Mouse (Mus musculus) heart, adult 8-10 months (tissue): ENCODE results near the gene Chrna3. TPM values are rescaled to one million over a fixed set of nuclear protein-coding genes. Genes with fewer than 3 reads are reported as not detected.

Experiments
- DNase-seq: peaks from one replicate; pipeline ENCODE4 v3.0.0; 2022; ENCODE audit warnings: low spot score
- total RNA-seq, 4 experiments: library from RNA; stranded (reverse); gene quantifications; 2 replicates each; pipeline ENCODE4 v1.2.4; 2022

Gene Chrna3
- total RNA-seq, 4 experiments from 2014 or later = not detected

- no peak for DNase-seq
These were observed 30.7 kb downstream of the Chrna3 start for GRCm38 (mm10) chr9:54995645-54996044.

GRCm38 (mm10) chr9:54994381-54994780 is 32.0 kb downstream of the Chrna3 start:
- no peak for DNase-seq

- DNase-seq = no peak
These were observed 36.0 kb downstream of the Chrna3 start for GRCm38 (mm10) chr9:54990362-54990761.

GRCm38 (mm10) chr9:54982401-54982800 is 44.0 kb downstream of the Chrna3 start:
- no peak for DNase-seq

GRCm38 (mm10) chr9:54981291-54982191 is 44.8 kb downstream of the Chrna3 start:
- no peak for DNase-seq

- DNase-seq = no peak
These were observed 45.7 kb downstream of the Chrna3 start, which contains the start of gene Chrna5 for GRCm38 (mm10) chr9:54980674-54981073. Gene Chrna5 (plus strand): TSS chr9:54980880.

- no peak for DNase-seq
These were observed 56.3 kb downstream of the Chrna3 start for GRCm38 (mm10) chr9:54969972-54970637.

GRCm38 (mm10) chr9:54963669-54964068 is 62.7 kb downstream of the Chrna3 start:
- no peak for DNase-seq

GRCm38 (mm10) chr9:54961059-54961458 is 65.3 kb downstream of the Chrna3 start:
- DNase-seq = no peak

Other genes with a start within 250 kb of the Chrna3 start
- 10 to 100 TPM; 21.1 to 24.7 (median 21.8) TPM for gene Ireb2, start 162.8 kb downstream of the Chrna3 start, total RNA-seq
- 1 to 10 TPM in 3 of 4 experiments, under 1 TPM in 1; 0.87 to 1.7 (median 1.3) TPM for gene Hykk, start 109.3 kb downstream of the Chrna3 start, total RNA-seq
- 100 to 1,000 TPM; 112 to 128 (median 120) TPM for gene Psma4, start 75.8 kb downstream of the Chrna3 start, total RNA-seq
- gene AY074887, start 75.6 kb downstream of the Chrna3 start, total RNA-seq = not detected
- gene Chrna5, start 45.7 kb downstream of the Chrna3 start, total RNA-seq = not detected
- under 1 TPM in 1 of 4 experiments, not detected in 3; 0.06 TPM for gene Chrnb4, start 22.2 kb upstream of the Chrna3 start, total RNA-seq
- 10 to 100 TPM; 27.6 to 29.7 (median 28.3) TPM for gene Ube2q2, start 122.3 kb upstream of the Chrna3 start, total RNA-seq
- gene Fbxo22, start 182.4 kb upstream of the Chrna3 start, total RNA-seq = 10 to 100 TPM; 31.0 to 34.3 (median 33.3) TPM